Mouse (Mus musculus): ENCODE measurements around the gene Abhd4.
"Not testable (repeated sequence)": the region's sequence is repeated elsewhere in the genome, so short reads cannot be mapped to it uniquely, and the experiment has no call there.

Gene Abhd4

GRCm38 (mm10) chr14:54223315-54224063 lies 30.5 kb upstream of the Abhd4 start:
- no peak for DNase-seq (ENCODE audit: low spot score in 2 of 2)

GRCm38 (mm10) chr14:54224064-54224417 lies 29.9 kb upstream of the Abhd4 start:
- no peak for DNase-seq (ENCODE audit: low spot score in 2 of 2)

- DNase-seq (ENCODE audit: low spot score in 2 of 2), result no peak
Measured at GRCm38 (mm10) chr14:54224484-54225467, 29.2 kb upstream of the Abhd4 start.

GRCm38 (mm10) chr14:54225725-54226124 lies 28.3 kb upstream of the Abhd4 start:
- no peak for DNase-seq (ENCODE audit: low spot score in 2 of 2)

GRCm38 (mm10) chr14:54226911-54227811 lies 26.8 kb upstream of the Abhd4 start:
- DNase-seq (ENCODE audit: low spot score in 2 of 2), result no peak

GRCm38 (mm10) chr14:54227911-54228451 lies 26.0 kb upstream of the Abhd4 start:
- peak; percentile 68 to 70 for DNase-seq (ENCODE audit: low spot score in 2 of 2)

GRCm38 (mm10) chr14:54228501-54228900 lies 25.5 kb upstream of the Abhd4 start:
- DNase-seq (ENCODE audit: low spot score in 2 of 2), result no peak

- DNase-seq (ENCODE audit: low spot score in 2 of 2), result no peak
Measured at GRCm38 (mm10) chr14:54228933-54229713, 24.9 kb upstream of the Abhd4 start.

- DNase-seq (ENCODE audit: low spot score in 2 of 2), result not testable (repeated sequence)
Measured at GRCm38 (mm10) chr14:54229849-54230248, 24.1 kb upstream of the Abhd4 start.

- no peak for DNase-seq (ENCODE audit: low spot score in 2 of 2)
Measured at GRCm38 (mm10) chr14:54230638-54231150, 23.3 kb upstream of the Abhd4 start.

- no peak for DNase-seq (ENCODE audit: low spot score in 2 of 2)
Measured at GRCm38 (mm10) chr14:54231176-54231956, 22.6 kb upstream of the Abhd4 start.

- DNase-seq (ENCODE audit: low spot score in 2 of 2), result no peak
Measured at GRCm38 (mm10) chr14:54232143-54232542, 21.8 kb upstream of the Abhd4 start.

GRCm38 (mm10) chr14:54232811-54233558 lies 21.0 kb upstream of the Abhd4 start:
- peak; percentile 33 to 45 for DNase-seq (ENCODE audit: low spot score in 2 of 2)

- no peak for DNase-seq (ENCODE audit: low spot score in 2 of 2)
Measured at GRCm38 (mm10) chr14:54233559-54234143, 20.3 kb upstream of the Abhd4 start.

- no peak for DNase-seq (ENCODE audit: low spot score in 2 of 2)
Measured at GRCm38 (mm10) chr14:54234231-54235040, 19.6 kb upstream of the Abhd4 start.

- DNase-seq (ENCODE audit: low spot score in 2 of 2), result no peak
Measured at GRCm38 (mm10) chr14:54235825-54236540, 18.0 kb upstream of the Abhd4 start.

GRCm38 (mm10) chr14:54236881-54237280 lies 17.1 kb upstream of the Abhd4 start:
- no peak for DNase-seq (ENCODE audit: low spot score in 2 of 2)
